Mouse (Mus musculus) spleen, postnatal 0 days (tissue): ENCODE results near the gene Adrb1. TPM values are rescaled to one million over a fixed set of nuclear protein-coding genes. Genes with fewer than 3 reads are reported as not detected.

Source experiments
- polyA plus RNA-seq: library from polyadenylated mRNA; unstranded; fragments of >200 nt; fragmentation: Nextera tagmentation; extraction: Ambion mirVana; gene quantifications from 2 replicates; pipeline ENCODE4 v1.2.1, GENCODE M21; 2015

Gene Adrb1
- 0.71 and 0.78 TPM in 2 replicates for polyA plus RNA-seq

DNA sequence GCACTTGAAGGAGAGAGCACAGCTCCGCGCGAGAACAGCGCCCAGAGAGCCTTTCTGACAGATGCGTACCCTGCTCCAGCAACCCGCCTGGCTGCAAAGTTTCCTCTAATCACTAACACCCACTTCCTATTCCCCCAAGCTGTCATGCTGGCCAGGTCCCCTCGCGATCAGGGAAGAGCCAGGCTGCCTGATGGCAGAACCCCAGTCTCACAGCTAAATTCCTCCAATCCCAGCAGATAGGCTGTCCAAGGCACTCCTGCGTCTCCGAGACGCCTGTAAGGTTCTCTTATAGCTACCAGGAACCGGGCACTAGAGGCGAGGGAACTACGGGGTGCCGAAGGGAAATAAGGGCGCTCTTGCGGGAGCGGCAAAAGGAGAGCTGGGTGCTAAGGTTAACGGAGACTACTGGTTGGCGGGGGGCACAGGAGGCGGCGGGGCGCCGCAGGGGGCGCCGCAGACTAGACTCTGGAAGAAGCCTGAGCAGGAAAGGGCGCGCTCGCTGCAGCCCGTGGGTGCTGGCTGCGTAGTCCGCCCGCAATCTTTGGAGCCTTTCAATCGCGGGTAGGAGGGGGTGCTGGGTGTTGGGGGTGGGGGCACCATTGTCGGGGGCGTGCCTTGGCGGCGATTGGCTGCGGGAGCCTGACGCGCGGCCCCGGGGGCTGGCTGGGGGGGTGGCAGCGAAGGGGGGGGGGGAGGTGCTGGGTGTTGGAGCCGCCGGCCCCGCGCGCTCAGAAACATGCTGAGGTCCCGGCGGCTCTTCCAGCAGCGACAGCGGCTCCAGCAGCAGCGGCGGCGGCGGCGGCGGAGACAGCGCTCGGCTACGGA is at the start of gene Adrb1:
TSS of gene Adrb1 (plus strand) at position 813 of the 825 bp plus-strand sequence.

Other genes starting within 250 kb of the Adrb1 start
- 29.9 and 30.5 TPM in 2 replicates for gene Dclre1a, start 174.0 kb upstream of the Adrb1 start, polyA plus RNA-seq
- 10.4 and 11.2 TPM in 2 replicates for gene Nhlrc2, start 173.9 kb upstream of the Adrb1 start, polyA plus RNA-seq
- gene Ccdc186, start 100.0 kb downstream of the Adrb1 start, polyA plus RNA-seq, result 8.8 and 10.1 TPM in 2 replicates
- 0.02 TPM in 1 of 2 replicates, not detected in the other for gene Tdrd1, start 104.0 kb downstream of the Adrb1 start, polyA plus RNA-seq
- 0.06 TPM in 2 replicates for gene Vwa2, start 152.1 kb downstream of the Adrb1 start, polyA plus RNA-seq